Mouse (Mus musculus): ENCODE measurements around the gene Ltf.

DNA sequence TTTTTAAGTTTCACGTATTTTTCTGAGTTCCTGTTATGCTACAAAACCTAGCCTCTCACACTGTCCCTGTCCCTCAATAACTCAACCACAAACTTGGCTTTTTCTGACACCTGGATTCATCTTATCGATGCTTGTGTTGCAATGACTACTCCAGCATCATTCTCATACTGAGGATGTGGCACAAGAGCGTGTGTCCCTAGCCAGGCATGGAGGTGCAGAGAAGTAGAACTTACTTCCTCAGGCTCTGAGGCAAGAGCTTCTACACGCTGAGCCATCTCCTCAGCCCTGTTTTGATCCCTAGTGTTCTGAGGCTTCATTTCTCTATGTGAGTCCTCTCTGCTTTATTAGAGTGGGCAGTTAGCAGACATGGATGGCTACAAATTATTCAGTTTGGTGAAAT is 14.6 kb downstream of the Ltf start:
- TF ChIP-seq CTCF (IDR thresholded peaks at IDR 0.05) (no peak), EP300 (IDR thresholded peaks at IDR 0.05) (no peak)
